Mouse (Mus musculus) kidney, postnatal 4 days (tissue): ENCODE measurements around the gene Adcy7.
A peak's percentile ranks its signal among the peaks of the same experiment; 100 is the strongest.

Experiments used
- DNase-seq, 2 experiments: peaks; one replicate each; pipeline ENCODE4 v3.0.0; 2021; ENCODE audit warnings: mixed read lengths in 2 of 2

The Adcy7 gene

GRCm38 (mm10) chr8:88301589-88302437 lies 29.6 kb downstream of the Adcy7 start:
- DNase-seq: peak; percentile 36 to 41

- no peak for DNase-seq
Observed at GRCm38 (mm10) chr8:88305814-88306213, 33.6 kb downstream of the Adcy7 start.

- peak; percentile 54 to 69 for DNase-seq
Observed at GRCm38 (mm10) chr8:88306511-88306910, 34.3 kb downstream of the Adcy7 start.

GRCm38 (mm10) chr8:88307736-88308135 lies 35.5 kb downstream of the Adcy7 start:
- DNase-seq: no peak

GRCm38 (mm10) chr8:88309274-88309873 lies 37.2 kb downstream of the Adcy7 start:
- no peak for DNase-seq

GRCm38 (mm10) chr8:88309881-88310280 lies 37.7 kb downstream of the Adcy7 start:
- no peak for DNase-seq

- no peak for DNase-seq
Observed at GRCm38 (mm10) chr8:88310286-88310685, 38.1 kb downstream of the Adcy7 start.

GRCm38 (mm10) chr8:88312966-88313365 lies 40.8 kb downstream of the Adcy7 start:
- peak in 1 of 2 experiments; percentile 38 for DNase-seq

GRCm38 (mm10) chr8:88313991-88314390 lies 41.8 kb downstream of the Adcy7 start:
- DNase-seq: no peak

GRCm38 (mm10) chr8:88315302-88315701 lies 43.1 kb downstream of the Adcy7 start:
- DNase-seq: no peak

GRCm38 (mm10) chr8:88316139-88316931 lies 44.1 kb downstream of the Adcy7 start:
- DNase-seq: peak; percentile 64 to 75

GRCm38 (mm10) chr8:88317341-88317740 lies 45.1 kb downstream of the Adcy7 start:
- no peak for DNase-seq

- DNase-seq: no peak
Observed at GRCm38 (mm10) chr8:88318151-88318550, 45.9 kb downstream of the Adcy7 start.

- no peak for DNase-seq
Observed at GRCm38 (mm10) chr8:88320134-88320533, 47.9 kb downstream of the Adcy7 start.

- DNase-seq: no peak
Observed at GRCm38 (mm10) chr8:88321387-88321786, 49.2 kb downstream of the Adcy7 start.

GRCm38 (mm10) chr8:88323523-88323922 lies 51.3 kb downstream of the Adcy7 start:
- DNase-seq: no peak

GRCm38 (mm10) chr8:88324760-88325159 lies 52.6 kb downstream of the Adcy7 start:
- DNase-seq: no peak

GRCm38 (mm10) chr8:88325251-88325650 lies 53.0 kb downstream of the Adcy7 start:
- no peak for DNase-seq

GRCm38 (mm10) chr8:88325795-88326194 lies 53.6 kb downstream of the Adcy7 start:
- no peak for DNase-seq

- no peak for DNase-seq
Observed at GRCm38 (mm10) chr8:88326328-88326727, 54.1 kb downstream of the Adcy7 start.

- no peak for DNase-seq
Observed at GRCm38 (mm10) chr8:88328689-88329088, 56.5 kb downstream of the Adcy7 start.

- DNase-seq: no peak
Observed at GRCm38 (mm10) chr8:88330816-88331215, 58.6 kb downstream of the Adcy7 start.

GRCm38 (mm10) chr8:88334384-88334783 lies 62.2 kb downstream of the Adcy7 start:
- DNase-seq: no peak
